Mouse (Mus musculus) ES-E14 (cell line): ENCODE measurements at regions not wholly inside any gene's neighbourhood (a gene's known extent, or its start where the extent isn't known, plus 50 kb on each side); places are given as distances from the start of the nearest gene placed in this dataset.

ENCODE experiments used
- DNase-seq: peaks from one replicate; pipeline ENCODE4 v3.0.0-alpha.2; 2013; ENCODE audit warnings: low read depth, low spot score
- H3K27ac ChIP-seq: 2 replicates; pipeline ENCODE4 v1.5.1; 2012; ENCODE audit warnings: low read depth, mild to moderate bottlenecking, low read length, moderate library complexity, mixed read lengths; ENCODE audit not compliant: poor library complexity, insufficient read depth, severe bottlenecking
- H3K36me3 ChIP-seq: 2 replicates; pipeline ENCODE4 v1.6.1; 2012; ENCODE audit warnings: mild to moderate bottlenecking, low read length, moderate library complexity, mixed read lengths; ENCODE audit not compliant: control insufficient read depth, poor library complexity, insufficient read depth, severe bottlenecking
- H3K4me1 ChIP-seq, 2 experiments: fragments of 150-350 bp in 1 of 2; sonication (generic) in 1 of 2; 2 replicates each; pipeline ENCODE4 v1.6.1; 2012; ENCODE audit warnings: low read length in 2 of 2, mild to moderate bottlenecking in 1 of 2, mixed read lengths in 1 of 2; ENCODE audit not compliant: control insufficient read depth in 2 of 2, insufficient read depth in 2 of 2, poor library complexity in 1 of 2
- H3K4me3 ChIP-seq, 2 experiments: fragments of 150-350 bp in 1 of 2; sonication (generic) in 1 of 2; 2 replicates each; pipeline ENCODE4 v1.5.1; 2012; ENCODE audit warnings: low read length in 2 of 2, low read depth in 1 of 2, mild to moderate bottlenecking in 1 of 2, mixed read lengths in 1 of 2; ENCODE audit not compliant: insufficient read depth in 1 of 2, poor library complexity in 1 of 2, severe bottlenecking in 1 of 2
- H3K9ac ChIP-seq: 2 replicates; pipeline ENCODE4 v1.6.1; 2012; ENCODE audit warnings: low read depth, mild to moderate bottlenecking, low read length, mixed read lengths; ENCODE audit not compliant: poor library complexity, insufficient read depth, severe bottlenecking
- H3K9me3 ChIP-seq: fragments of 150-350 bp; sonication (generic); 2 replicates; pipeline ENCODE4 v1.6.1; 2012; ENCODE audit warnings: low read depth, mild to moderate bottlenecking, low read length; ENCODE audit not compliant: control insufficient read depth, insufficient read depth
- CHD2 ChIP-seq: IDR thresholded peaks from 2 replicates; pipeline ENCODE4 v1.6.1; 2014; ENCODE audit warnings: mild to moderate bottlenecking, low read depth, low read length, inconsistent platforms
- HCFC1 ChIP-seq: IDR thresholded peaks from 2 replicates; pipeline ENCODE4 v1.6.1; 2012; ENCODE audit warnings: low read length, inconsistent platforms, borderline replicate concordance; ENCODE audit not compliant: insufficient read depth
- MAFK ChIP-seq: IDR thresholded peaks from 2 replicates; pipeline ENCODE4 v1.6.1; 2014; ENCODE audit warnings: mild to moderate bottlenecking, low read depth, low read length, inconsistent platforms; ENCODE audit not compliant: insufficient read depth
- ZC3H11A ChIP-seq: IDR thresholded peaks from 2 replicates; pipeline ENCODE4 v1.6.1; 2012; ENCODE audit warnings: low read depth, mild to moderate bottlenecking, inconsistent platforms, low read length, borderline replicate concordance
- ZNF384 ChIP-seq: IDR thresholded peaks from 2 replicates; pipeline ENCODE4 v1.6.1; 2012; ENCODE audit warnings: low read depth, low read length, inconsistent platforms
- in situ Hi-C, 2 experiments: fragments of 600-800 bp; cut with MboI; formaldehyde crosslinking; loops; one replicate each; pipeline ENCODE4 v1.15.1; 2025; ENCODE audit warnings: low sequenced_read_pairs in 2 of 2, inconsistent platforms in 1 of 2; ENCODE audit not compliant: unreplicated experiment in 2 of 2

DNA sequence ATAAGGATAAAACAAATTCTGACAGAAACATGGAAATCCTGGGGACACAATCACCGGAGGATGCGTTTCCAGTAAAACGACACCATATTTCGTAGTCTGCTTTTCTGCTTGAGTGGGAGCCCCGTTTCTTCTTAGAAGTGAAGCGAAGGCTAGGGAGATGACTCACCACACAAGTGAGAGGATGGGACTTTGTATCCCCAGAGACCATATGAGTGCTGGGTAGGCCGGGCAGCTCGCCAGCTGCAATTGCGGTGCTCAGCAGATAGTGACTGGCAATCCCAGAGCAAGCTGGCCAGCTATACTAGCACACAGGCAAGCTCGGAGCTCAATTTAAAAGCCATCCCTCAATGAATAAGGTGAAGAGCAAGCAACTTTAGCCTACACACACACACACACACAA lies 50.3 kb upstream of the Mapk10 start:
- Histone ChIP-seq H3K4me1 (no peaks in the 10 kb centered on the region), H3K4me3 (no peak overlapping the region), H3K9ac (no peak overlapping the region), H3K9me3 (no peaks in the 10 kb centered on the region), H3K27ac (no peak overlapping the region), H3K36me3 (no peaks in the 10 kb centered on the region)
- no peak for DNase-seq
- TF ChIP-seq CHD2 (no peak), MAFK (no peak), ZNF384 (no peak), HCFC1 (no peak), ZC3H11A (no peak)
- in situ Hi-C loops: no loop called here
